Mouse (Mus musculus): ENCODE data around the gene Sept6. TPM values are rescaled to one million over a fixed set of nuclear protein-coding genes. Genes with fewer than 3 reads are reported as not detected.
A peak's percentile ranks its signal among the peaks of the same experiment; 100 is the strongest.

Sept6 gene
- 38.9 and 40.0 TPM in 2 replicates for polyA plus RNA-seq (2016; fragmentation: Nextera tagmentation; extraction: Ambion mirVana)

DNA sequence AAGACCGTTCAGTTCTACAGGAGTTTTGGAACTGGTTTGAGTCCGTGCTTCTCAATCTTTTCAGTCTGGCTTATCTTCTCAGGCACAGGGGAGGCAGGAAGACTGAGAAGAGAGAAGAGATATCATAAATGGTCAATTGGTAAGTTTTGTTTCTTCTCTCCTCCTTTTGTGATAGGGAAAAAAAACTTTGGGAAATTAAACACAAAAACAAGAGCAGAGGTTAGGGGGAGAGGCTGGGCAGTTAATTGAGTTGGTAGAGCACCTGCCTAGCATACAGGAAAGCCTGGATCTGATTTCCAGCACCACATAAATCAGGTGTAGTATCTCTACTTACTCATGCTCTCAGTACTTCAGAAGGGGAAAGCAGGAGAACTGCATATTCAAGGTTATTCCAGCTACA is at the start of gene Sept6:
Sept6 (minus strand) TSS at position 101 of the 400 bp plus-strand sequence.
- no peaks in the 10 kb centered on the region for H3K27me3 ChIP-seq (replicated peaks)
- no peaks in the 10 kb centered on the region for H3K9me3 ChIP-seq (replicated peaks)
- H3K9ac ChIP-seq = no peak within 1 kb of the TSS
- H3K4me2 ChIP-seq = no peak within 1 kb of the TSS
- no peaks in the 10 kb centered on the region for H3K36me3 ChIP-seq
- WGBS = 56% methylated on average over 2 of the region's 2 CpGs
- no peak for ATAC-seq (ENCODE audit: insufficient number of reproducible peaks, low FRiP score)
- no peak within 1 kb of the TSS for H3K27ac ChIP-seq (ENCODE audit: poor library complexity, severe bottlenecking)
- no peaks in the 10 kb centered on the region for H3K4me1 ChIP-seq (replicated peaks)
- no peak within 1 kb of the TSS for H3K4me3 ChIP-seq

GRCm38 (mm10) chrX:37028378-37028777 is 36.8 kb upstream of the Sept6 start:
- 53% methylated on average over 3 of the region's 3 CpGs for WGBS
- Histone ChIP-seq H3K4me3 (no peak overlapping the region), H3K27ac (ENCODE audit: poor library complexity, severe bottlenecking) (no peak overlapping the region), H3K4me2 (no peak overlapping the region), H3K4me1 (replicated peaks) (no peaks in the 10 kb centered on the region), H3K36me3 (no peaks in the 10 kb centered on the region), H3K9ac (no peak overlapping the region), H3K9me3 (replicated peaks) (no peaks in the 10 kb centered on the region), H3K27me3 (replicated peaks) (no peaks in the 10 kb centered on the region)
- no peak for ATAC-seq (ENCODE audit: insufficient number of reproducible peaks, low FRiP score)

GRCm38 (mm10) chrX:37023652-37024309 is 32.2 kb upstream of the Sept6 start:
- no peak overlapping the region for H3K4me3 ChIP-seq
- H3K9me3 ChIP-seq (replicated peaks) = no peaks in the 10 kb centered on the region
- 67% methylated on average over 10 of the region's 10 CpGs for WGBS
- no peaks in the 10 kb centered on the region for H3K4me1 ChIP-seq (replicated peaks)
- no peak for ATAC-seq (ENCODE audit: insufficient number of reproducible peaks, low FRiP score)
- no peak overlapping the region for H3K4me2 ChIP-seq
- no peaks in the 10 kb centered on the region for H3K27me3 ChIP-seq (replicated peaks)
- H3K9ac ChIP-seq = no peak overlapping the region
- H3K27ac ChIP-seq (ENCODE audit: poor library complexity, severe bottlenecking) = no peak overlapping the region
- H3K36me3 ChIP-seq = no peaks in the 10 kb centered on the region

DNA sequence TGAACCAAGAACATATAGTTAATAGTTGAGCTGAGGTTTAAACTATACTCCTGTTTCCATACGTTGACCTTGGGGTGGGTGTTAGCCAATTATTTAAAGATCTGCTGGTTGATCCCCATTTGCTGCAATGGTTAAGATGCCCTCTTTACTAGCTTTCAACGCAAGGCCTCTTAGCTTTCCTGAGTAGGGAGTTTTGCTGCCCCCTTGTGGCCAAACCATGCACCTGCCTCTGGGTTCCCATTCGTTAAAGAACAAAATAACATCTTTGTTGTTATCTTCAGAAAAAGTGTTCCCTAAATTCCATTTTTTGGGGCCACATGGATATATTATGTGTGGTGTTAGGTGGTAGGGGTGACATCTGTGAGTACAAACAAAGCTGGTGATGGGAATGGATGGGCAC is 31.1 kb upstream of the Sept6 start:
- no peak for ATAC-seq (ENCODE audit: insufficient number of reproducible peaks, low FRiP score)
- H3K9ac ChIP-seq = no peak overlapping the region

DNA sequence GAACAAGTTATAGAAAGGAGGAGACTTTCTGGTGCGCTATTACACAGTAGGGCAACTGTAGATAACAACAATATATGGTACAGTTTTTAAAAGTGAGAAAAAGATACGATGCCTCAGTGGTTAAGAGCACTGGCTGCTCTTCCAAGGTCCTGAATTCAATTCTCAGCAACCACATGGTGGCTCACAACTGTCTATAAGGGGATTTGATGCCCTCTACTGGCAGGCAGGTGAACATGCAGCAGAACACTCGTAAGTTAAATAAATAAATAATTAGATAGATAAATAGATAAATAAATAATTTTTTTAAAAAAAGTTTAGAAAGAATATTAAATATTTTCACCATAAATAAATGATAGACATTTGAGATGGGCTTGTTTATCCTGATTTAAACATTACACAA is 27.5 kb upstream of the Sept6 start:
- 62% methylated on average over 3 of the region's 3 CpGs for WGBS
- H3K27me3 ChIP-seq (replicated peaks) = no peaks in the 10 kb centered on the region
- H3K9ac ChIP-seq = no peak overlapping the region
- H3K4me2 ChIP-seq = no peak overlapping the region
- no peak for ATAC-seq (ENCODE audit: insufficient number of reproducible peaks, low FRiP score)
- no peak overlapping the region for H3K27ac ChIP-seq (ENCODE audit: poor library complexity, severe bottlenecking)
- H3K36me3 ChIP-seq = no peaks in the 10 kb centered on the region
- H3K9me3 ChIP-seq (replicated peaks) = no peaks in the 10 kb centered on the region
- H3K4me1 ChIP-seq (replicated peaks) = no peaks in the 10 kb centered on the region
- no peak overlapping the region for H3K4me3 ChIP-seq

More for the DNA sequence above, 31.1 kb upstream of the Sept6 start:
- Histone ChIP-seq H3K4me1 (replicated peaks) (no peaks in the 10 kb centered on the region), H3K4me3 (no peak overlapping the region), H3K4me2 (no peak overlapping the region), H3K36me3 (no peaks in the 10 kb centered on the region), H3K9me3 (replicated peaks) (no peaks in the 10 kb centered on the region), H3K27me3 (replicated peaks) (no peaks in the 10 kb centered on the region), H3K27ac (ENCODE audit: poor library complexity, severe bottlenecking) (no peak overlapping the region)
- 9% methylated on average over 3 of the region's 3 CpGs for WGBS

- no peak overlapping the region for H3K27ac ChIP-seq (ENCODE audit: poor library complexity, severe bottlenecking)
- H3K4me2 ChIP-seq = no peak overlapping the region
- no peaks in the 10 kb centered on the region for H3K36me3 ChIP-seq
- no peaks in the 10 kb centered on the region for H3K4me1 ChIP-seq (replicated peaks)
- H3K27me3 ChIP-seq (replicated peaks) = no peaks in the 10 kb centered on the region
- no peak overlapping the region for H3K4me3 ChIP-seq
- no peaks in the 10 kb centered on the region for H3K9me3 ChIP-seq (replicated peaks)
- 83% methylated on average over 9 of the region's 9 CpGs for WGBS
- no peak overlapping the region for H3K9ac ChIP-seq
- ATAC-seq (ENCODE audit: insufficient number of reproducible peaks, low FRiP score) = no peak
Measured at GRCm38 (mm10) chrX:37018150-37018654, 26.6 kb upstream of the Sept6 start.

DNA sequence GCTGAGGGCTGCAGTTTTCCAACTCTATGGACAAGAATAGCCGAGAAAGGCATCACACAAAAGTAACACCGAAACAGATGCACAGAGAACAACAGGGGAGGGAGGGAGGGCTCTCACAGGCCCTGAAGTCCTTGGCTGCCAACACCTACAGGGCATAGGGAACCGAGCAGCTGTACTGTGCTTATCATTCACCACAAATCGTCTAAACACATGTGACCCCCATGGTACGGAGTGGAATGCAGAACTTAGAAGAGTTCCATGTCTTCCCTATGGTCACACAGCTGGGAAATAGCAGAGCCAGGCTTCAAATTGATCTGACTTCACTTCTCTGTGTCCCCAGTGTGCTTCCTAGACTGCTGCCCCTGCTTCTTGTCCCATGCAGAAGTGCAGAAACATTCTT is 22.3 kb upstream of the Sept6 start:
- no peaks in the 10 kb centered on the region for H3K36me3 ChIP-seq
- WGBS = 37% methylated on average over 5 of the region's 5 CpGs

DNA sequence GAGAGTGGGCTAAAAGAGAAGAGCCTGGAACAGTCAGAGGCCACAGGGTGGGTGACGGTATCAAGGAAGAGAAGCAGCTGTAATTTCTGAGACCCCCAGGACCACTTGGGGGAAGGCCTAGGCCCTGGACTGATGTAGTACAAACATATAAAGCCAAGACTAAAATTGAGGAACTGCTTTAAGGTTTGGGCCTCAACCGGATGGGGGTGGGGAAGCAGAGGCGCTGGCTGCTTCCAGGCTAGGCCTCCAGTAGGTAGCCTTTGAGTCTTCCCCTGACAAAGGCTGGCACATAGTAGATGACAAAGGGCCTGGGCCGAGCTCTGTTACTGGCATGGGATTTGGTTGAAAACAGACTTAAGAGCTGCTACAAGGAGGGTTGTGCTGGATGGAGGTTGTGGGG is 555 bp downstream of the Sept6 start:
- H3K4me2 ChIP-seq = no peak overlapping the region
- WGBS = 87% methylated on average over 4 of the region's 4 CpGs
- H3K36me3 ChIP-seq = no peaks in the 10 kb centered on the region
- H3K9me3 ChIP-seq (replicated peaks) = no peaks in the 10 kb centered on the region
- no peaks in the 10 kb centered on the region for H3K4me1 ChIP-seq (replicated peaks)
- no peak for ATAC-seq (ENCODE audit: insufficient number of reproducible peaks, low FRiP score)
- H3K4me3 ChIP-seq = no peak overlapping the region
- H3K27ac ChIP-seq (ENCODE audit: poor library complexity, severe bottlenecking) = no peak overlapping the region
- H3K27me3 ChIP-seq (replicated peaks) = no peaks in the 10 kb centered on the region
- H3K9ac ChIP-seq = no peak overlapping the region

More for the DNA sequence above, 22.3 kb upstream of the Sept6 start:
- no peak overlapping the region for H3K27ac ChIP-seq (ENCODE audit: poor library complexity, severe bottlenecking)
- no peak overlapping the region for H3K4me2 ChIP-seq
- no peaks in the 10 kb centered on the region for H3K27me3 ChIP-seq (replicated peaks)
- no peaks in the 10 kb centered on the region for H3K9me3 ChIP-seq (replicated peaks)
- H3K4me1 ChIP-seq (replicated peaks) = no peaks in the 10 kb centered on the region
- no peak overlapping the region for H3K9ac ChIP-seq
- no peak for ATAC-seq (ENCODE audit: insufficient number of reproducible peaks, low FRiP score)
- no peak overlapping the region for H3K4me3 ChIP-seq

GRCm38 (mm10) chrX:36989752-36990404 is 1.7 kb downstream of the Sept6 start:
- Histone ChIP-seq H3K4me3 (peak overlapping the region; percentile 75), H3K27ac (ENCODE audit: poor library complexity, severe bottlenecking) (0 out of 2 replicates have a peak overlapping the region, but pooled peaks have one; percentile 68), H3K36me3 (no peaks in the 10 kb centered on the region), H3K4me1 (replicated peaks) (0 out of 2 replicates have a peak, but pooled peaks cover 6% of the 10 kb centered on the region), H3K9ac (peak overlapping the region; percentile 90), H3K9me3 (replicated peaks) (no peaks in the 10 kb centered on the region), H3K27me3 (replicated peaks) (no peaks in the 10 kb centered on the region), H3K4me2 (peak overlapping the region; percentile 84)
- 23% methylated on average over 11 of the region's 11 CpGs for WGBS
- ATAC-seq (ENCODE audit: insufficient number of reproducible peaks, low FRiP score) = peak; percentile 31

GRCm38 (mm10) chrX:36989234-36989751 is 2.3 kb downstream of the Sept6 start:
- no peaks in the 10 kb centered on the region for H3K27me3 ChIP-seq (replicated peaks)

DNA sequence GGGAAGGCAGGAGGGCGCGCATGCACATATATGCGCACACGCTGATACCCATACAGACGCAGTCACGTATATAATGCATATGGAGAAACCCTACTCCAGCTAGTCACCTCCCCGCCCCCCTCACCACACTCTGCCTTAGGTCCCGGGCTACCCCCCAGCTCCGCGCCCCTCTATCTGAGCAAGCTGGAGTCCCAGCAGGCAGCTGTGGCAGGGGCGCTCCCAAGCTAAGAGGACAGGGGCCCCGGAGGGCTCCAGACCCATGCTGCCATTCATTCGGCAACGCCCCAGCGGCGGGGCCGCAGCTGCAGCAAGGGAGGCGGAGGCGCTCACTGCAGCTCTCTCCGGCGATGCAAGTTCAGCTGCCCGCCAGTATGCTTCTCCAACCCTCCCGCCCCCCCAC is 2.8 kb downstream of the Sept6 start:
- WGBS = 10% methylated on average over 22 of the region's 23 CpGs
- H3K27me3 ChIP-seq (replicated peaks) = no peaks in the 10 kb centered on the region
- no peaks in the 10 kb centered on the region for H3K9me3 ChIP-seq (replicated peaks)
- peak; percentile 65 for ATAC-seq (ENCODE audit: insufficient number of reproducible peaks, low FRiP score)
- peak overlapping the region; percentile 75 for H3K4me3 ChIP-seq
- H3K4me1 ChIP-seq (replicated peaks) = peaks cover 13% of the 10 kb centered on the region
- peak overlapping the region; percentile 68 for H3K27ac ChIP-seq (ENCODE audit: poor library complexity, severe bottlenecking)
- peak overlapping the region; percentile 90 for H3K9ac ChIP-seq
- H3K36me3 ChIP-seq = no peaks in the 10 kb centered on the region
- H3K4me2 ChIP-seq = peak overlapping the region; percentile 84

More at GRCm38 (mm10) chrX:36989234-36989751, 2.3 kb downstream of the Sept6 start:
- Histone ChIP-seq H3K36me3 (no peaks in the 10 kb centered on the region), H3K9me3 (replicated peaks) (no peaks in the 10 kb centered on the region), H3K27ac (ENCODE audit: poor library complexity, severe bottlenecking) (peak overlapping the region; percentile 68), H3K4me2 (peak overlapping the region; percentile 84), H3K9ac (peak overlapping the region; percentile 90), H3K4me3 (peak overlapping the region; percentile 75), H3K4me1 (replicated peaks) (peaks cover 8% of the 10 kb centered on the region; the same call in 1 of the 2 replicates)
- WGBS = 10% methylated on average over 28 of the region's 29 CpGs
- ATAC-seq (ENCODE audit: insufficient number of reproducible peaks, low FRiP score) = peak; percentile 93

Data from heart, embryonic 12.5 days (tissue).